Mouse (Mus musculus): Measurements from ENCODE around the gene Atp13a2. TPM values are rescaled to one million over a fixed set of nuclear protein-coding genes. Genes with fewer than 3 reads are reported as not detected.

Atp13a2 gene
- total RNA-seq, 1 experiment from 2014 or later, result 47.8 TPM

- ATAC-seq (ENCODE audit: extremely low read depth, insufficient number of reproducible peaks, low FRiP score, poor library complexity, severe bottlenecking), result no peak
Measured at GRCm38 (mm10) chr4:141020811-141021613, 34.3 kb downstream of the Atp13a2 start.

GRCm38 (mm10) chr4:141021614-141021929 is 34.9 kb downstream of the Atp13a2 start:
- no peak for ATAC-seq (ENCODE audit: extremely low read depth, insufficient number of reproducible peaks, low FRiP score, poor library complexity, severe bottlenecking)

GRCm38 (mm10) chr4:141024052-141024451 is 37.4 kb downstream of the Atp13a2 start:
- ATAC-seq (ENCODE audit: extremely low read depth, insufficient number of reproducible peaks, low FRiP score, poor library complexity, severe bottlenecking), result no peak

DNA sequence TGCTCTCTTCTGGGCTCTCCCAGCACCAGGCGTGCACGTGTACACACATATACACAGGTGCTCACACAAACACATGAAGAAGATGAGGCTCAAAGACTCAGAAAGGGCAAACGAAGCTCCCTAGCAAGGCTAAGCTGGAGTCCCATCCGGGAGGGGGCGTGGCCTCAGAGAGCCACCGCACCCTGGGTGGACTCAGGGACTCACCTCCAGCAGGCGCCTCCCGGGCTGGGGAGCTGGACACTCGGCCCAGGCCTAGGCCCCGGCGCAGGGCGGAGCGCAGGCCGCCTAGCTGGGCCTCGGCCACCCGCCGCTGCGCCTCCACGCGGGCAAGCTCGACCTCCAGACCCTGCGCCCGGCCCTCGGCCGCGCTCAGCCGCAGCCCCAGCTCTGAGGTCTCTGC is 38.3 kb downstream of the Atp13a2 start:
- no peak for ATAC-seq (ENCODE audit: extremely low read depth, insufficient number of reproducible peaks, low FRiP score, poor library complexity, severe bottlenecking)

GRCm38 (mm10) chr4:141030541-141031206 is 44.0 kb downstream of the Atp13a2 start:
- no peak for ATAC-seq (ENCODE audit: extremely low read depth, insufficient number of reproducible peaks, low FRiP score, poor library complexity, severe bottlenecking)

GRCm38 (mm10) chr4:141031733-141032132 is 45.1 kb downstream of the Atp13a2 start:
- ATAC-seq (ENCODE audit: extremely low read depth, insufficient number of reproducible peaks, low FRiP score, poor library complexity, severe bottlenecking), result peak; percentile 79

GRCm38 (mm10) chr4:141033606-141034549 is 47.2 kb downstream of the Atp13a2 start:
- no peak for ATAC-seq (ENCODE audit: extremely low read depth, insufficient number of reproducible peaks, low FRiP score, poor library complexity, severe bottlenecking)

DNA sequence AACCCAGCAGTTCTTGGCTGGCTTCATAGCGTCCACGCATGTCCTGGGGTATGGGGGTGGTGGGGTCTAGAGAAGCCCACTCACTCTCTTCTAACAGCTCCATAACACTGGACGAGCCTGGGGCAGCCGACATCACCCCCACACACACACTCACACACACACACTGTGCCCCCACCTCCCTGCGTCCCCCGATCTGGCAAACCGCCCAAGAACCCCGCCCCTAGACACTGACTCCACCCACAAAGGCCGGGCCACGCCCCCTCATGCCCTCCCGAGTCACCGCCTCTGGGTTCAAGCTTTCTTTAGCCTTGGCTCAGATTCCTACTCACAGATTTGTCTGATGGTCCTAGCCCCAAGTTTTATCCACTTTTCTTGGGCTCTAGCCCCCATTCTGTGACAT is 54.4 kb downstream of the Atp13a2 start:
- ATAC-seq (ENCODE audit: extremely low read depth, insufficient number of reproducible peaks, low FRiP score, poor library complexity, severe bottlenecking), result no peak

GRCm38 (mm10) chr4:141044816-141045215 is 58.1 kb downstream of the Atp13a2 start:
- peak; percentile 52; the same call in 1 of the 2 replicates for ATAC-seq (ENCODE audit: extremely low read depth, insufficient number of reproducible peaks, low FRiP score, poor library complexity, severe bottlenecking)

DNA sequence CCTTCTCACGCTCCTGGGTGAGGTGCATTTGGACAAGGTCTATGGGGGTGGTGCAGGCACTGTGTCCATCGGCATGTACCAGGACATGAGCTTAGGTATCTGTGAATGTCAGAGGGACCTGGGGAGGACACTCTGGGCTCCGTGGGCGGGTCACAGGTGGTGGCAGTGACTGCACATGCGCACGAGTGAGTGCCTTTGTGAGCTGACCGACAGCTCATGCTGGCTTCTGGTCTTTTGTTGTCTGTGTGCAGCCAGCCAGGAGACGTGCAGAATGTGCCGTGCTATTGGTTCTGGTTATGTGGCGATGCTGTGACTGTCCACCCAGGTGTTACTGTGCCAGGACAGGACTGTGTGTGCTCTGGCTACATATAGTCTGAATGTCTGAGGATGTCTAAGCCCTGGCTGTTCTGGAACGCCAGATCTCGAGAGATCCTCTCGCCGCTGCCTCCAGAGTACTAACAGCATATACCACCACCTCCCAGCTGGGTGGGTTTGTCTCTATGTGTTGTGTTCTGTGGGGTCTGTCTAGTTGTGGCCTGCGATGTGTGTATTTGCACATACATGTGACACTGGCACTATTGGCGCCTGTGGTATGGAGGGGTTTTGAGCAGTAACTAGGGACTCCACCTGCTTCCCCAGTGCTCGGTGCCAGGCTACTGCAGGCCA is 62.3 kb downstream of the Atp13a2 start:
- no peak for ATAC-seq (ENCODE audit: extremely low read depth, insufficient number of reproducible peaks, low FRiP score, poor library complexity, severe bottlenecking)

- no peak for ATAC-seq (ENCODE audit: extremely low read depth, insufficient number of reproducible peaks, low FRiP score, poor library complexity, severe bottlenecking)
Measured at GRCm38 (mm10) chr4:141049476-141049835, 62.8 kb downstream of the Atp13a2 start.

GRCm38 (mm10) chr4:141052442-141052841 is 65.8 kb downstream of the Atp13a2 start:
- no peak for ATAC-seq (ENCODE audit: extremely low read depth, insufficient number of reproducible peaks, low FRiP score, poor library complexity, severe bottlenecking)

GRCm38 (mm10) chr4:141053138-141053537 is 66.5 kb downstream of the Atp13a2 start:
- ATAC-seq (ENCODE audit: extremely low read depth, insufficient number of reproducible peaks, low FRiP score, poor library complexity, severe bottlenecking), result no peak

- ATAC-seq (ENCODE audit: extremely low read depth, insufficient number of reproducible peaks, low FRiP score, poor library complexity, severe bottlenecking), result no peak
Measured at GRCm38 (mm10) chr4:141053568-141054161, 67.0 kb downstream of the Atp13a2 start.

Other genes starting within 250 kb of the Atp13a2 start
- 0.12 TPM in 1 of 2 replicates, not detected in the other for gene Padi6, start 244.2 kb upstream of the Atp13a2 start, total RNA-seq (2017)
- 148 and 162 TPM in 2 replicates for gene Padi4, start 212.6 kb upstream of the Atp13a2 start, total RNA-seq (2017)
- not detected in 2 replicates for gene Padi3, start 176.2 kb upstream of the Atp13a2 start, total RNA-seq (2017)
- 0.49 and 0.81 TPM in 2 replicates for gene Padi1, start 141.1 kb upstream of the Atp13a2 start, total RNA-seq (2017)
- gene Padi2, start 80.5 kb upstream of the Atp13a2 start, total RNA-seq (2017), result 8.4 and 9.3 TPM in 2 replicates
- 71.8 and 72.5 TPM in 2 replicates for gene Sdhb, start 25.7 kb upstream of the Atp13a2 start, total RNA-seq (2017)
- not detected in 2 replicates for gene Mfap2, start 23.5 kb downstream of the Atp13a2 start, total RNA-seq (2017)
- gene Crocc, start 73.7 kb downstream of the Atp13a2 start, total RNA-seq (2017), result 6.5 and 6.8 TPM in 2 replicates
- gene Necap2, start 91.5 kb downstream of the Atp13a2 start, total RNA-seq (2017), result 104 and 117 TPM in 2 replicates
- not detected in 2 replicates for gene Spata21, start 101.5 kb downstream of the Atp13a2 start, total RNA-seq (2017)
- 46.0 and 46.1 TPM in 2 replicates for gene Szrd1, start 152.9 kb downstream of the Atp13a2 start, total RNA-seq (2017)
- 10.8 and 10.9 TPM in 2 replicates for gene Fbxo42, start 161.0 kb downstream of the Atp13a2 start, total RNA-seq (2017)
- 0.70 and 1.2 TPM in 2 replicates for gene Rsg1, start 227.1 kb downstream of the Atp13a2 start, total RNA-seq (2017)

All from neutrophil, adult 5-6 weeks (primary cell).